Mouse (Mus musculus) heart, embryonic 16.5 days (tissue): ENCODE data around the gene Nectin4. TPM values are rescaled to one million over a fixed set of nuclear protein-coding genes. Genes with fewer than 3 reads are reported as not detected.

Experiments
- ATAC-seq: fragments of 200-750 bp; cut with Nextera tagmentation; replicated peaks from 2 replicates; pipeline ENCODE4 v1.8.0; 2017; ENCODE audit warnings: moderate number of reproducible peaks; ENCODE audit not compliant: insufficient read depth, low FRiP score; ENCODE audit errors: extremely low read depth
- H3K27ac ChIP-seq: fragments of 300-500 bp; sonication (generic); 2 replicates; pipeline ENCODE4 v1.5.1; 2014; ENCODE audit warnings: mild to moderate bottlenecking, low read length, control low read depth, moderate library complexity
- H3K27me3 ChIP-seq: fragments of 300-500 bp; sonication (generic); 2 replicates; pipeline ENCODE4 v1.6.1; 2014; ENCODE audit warnings: low read length, mixed read lengths; ENCODE audit not compliant: control insufficient read depth, insufficient read depth
- H3K36me3 ChIP-seq: fragments of 300-500 bp; sonication (generic); 2 replicates; pipeline ENCODE4 v1.6.1; 2014; ENCODE audit not compliant: control insufficient read depth, insufficient read depth
- H3K4me1 ChIP-seq: fragments of 300-500 bp; sonication (generic); 2 replicates; pipeline ENCODE4 v1.6.1; 2014; ENCODE audit warnings: low read length, mixed read lengths; ENCODE audit not compliant: control insufficient read depth, insufficient read depth
- H3K4me2 ChIP-seq: fragments of 300-500 bp; sonication (generic); 2 replicates; pipeline ENCODE4 v1.6.1; 2014; ENCODE audit warnings: low read depth, mild to moderate bottlenecking, control low read depth, low read length
- H3K4me3 ChIP-seq: fragments of 300-500 bp; sonication (generic); 2 replicates; pipeline ENCODE4 v1.5.1; 2014; ENCODE audit warnings: mild to moderate bottlenecking, control low read depth, low read length
- H3K9ac ChIP-seq: fragments of 300-500 bp; sonication (generic); 2 replicates; pipeline ENCODE4 v1.6.1; 2014; ENCODE audit warnings: low read length, control low read depth
- H3K9me3 ChIP-seq: fragments of 300-500 bp; sonication (generic); replicated peaks from 2 replicates; pipeline ENCODE4 v1.6.1; 2016; ENCODE audit warnings: low read length; ENCODE audit not compliant: control insufficient read depth
- WGBS: fragments of 180-500 bp; shearing (Covaris S2); extraction: QIAGEN DNeasy Blood & Tissue Kit; methylation state at CpG from one replicate; pipeline ENCODE4 v1.1.7; 2014; 5-methylcytosine and 5-hydroxymethylcytosine counted together
- polyA plus RNA-seq: library from polyadenylated mRNA; unstranded; fragments of >200 nt; fragmentation: Nextera tagmentation; extraction: Ambion mirVana; gene quantifications from 2 replicates; pipeline ENCODE4 v1.2.1, GENCODE M21; 2015

Gene Nectin4
- polyA plus RNA-seq, 1 experiment from 2014 or later, result 0.39 TPM

GRCm38 (mm10) chr1:171388376-171389102 is 18.6 kb downstream of the Nectin4 start, which contains the start of gene Arhgap30:
Arhgap30 (plus strand) TSS chr1:171388954.
- no peaks in the 10 kb centered on the region for H3K9me3 ChIP-seq
- no peaks in the 10 kb centered on the region for H3K27me3 ChIP-seq
- H3K4me2 ChIP-seq, result peak within 1 kb of the TSS; percentile 23
- H3K36me3 ChIP-seq, result no peaks in the 10 kb centered on the region
- 67% methylated on average over 15 of the region's 15 CpGs for WGBS
- peak within 1 kb of the TSS; percentile 43 for H3K4me3 ChIP-seq
- peak; percentile 73 for ATAC-seq
- no peaks in the 10 kb centered on the region for H3K4me1 ChIP-seq
- H3K27ac ChIP-seq, result peak within 1 kb of the TSS; percentile 61
- peak within 1 kb of the TSS; percentile 28 for H3K9ac ChIP-seq

- H3K4me3 ChIP-seq, result peak overlapping the region; percentile 43
- H3K27me3 ChIP-seq, result no peaks in the 10 kb centered on the region
- WGBS, result 75% methylated on average over 4 of the region's 4 CpGs
- peak; percentile 45; the same call in 1 of the 2 replicates for ATAC-seq
- no peaks in the 10 kb centered on the region for H3K36me3 ChIP-seq
- H3K4me2 ChIP-seq, result peak overlapping the region; percentile 23
- H3K4me1 ChIP-seq, result no peaks in the 10 kb centered on the region
- peak overlapping the region; percentile 7; the same call in 1 of the 2 replicates for H3K27ac ChIP-seq
- H3K9ac ChIP-seq, result no peak overlapping the region; the same call in 1 of the 2 replicates
- H3K9me3 ChIP-seq, result no peaks in the 10 kb centered on the region
Measured at GRCm38 (mm10) chr1:171390101-171390500, 20.2 kb downstream of the Nectin4 start.

- no peaks in the 10 kb centered on the region for H3K36me3 ChIP-seq
- no peaks in the 10 kb centered on the region for H3K9me3 ChIP-seq
- ATAC-seq, result no peak
- H3K27me3 ChIP-seq, result no peaks in the 10 kb centered on the region
- 72% methylated on average over 4 of the region's 4 CpGs for WGBS
- no peak overlapping the region for H3K27ac ChIP-seq
- H3K4me1 ChIP-seq, result no peaks in the 10 kb centered on the region
- H3K4me2 ChIP-seq, result no peak overlapping the region
- H3K9ac ChIP-seq, result no peak overlapping the region
- no peak overlapping the region for H3K4me3 ChIP-seq
Measured at GRCm38 (mm10) chr1:171401821-171402220, 31.9 kb downstream of the Nectin4 start.

- H3K9me3 ChIP-seq, result no peaks in the 10 kb centered on the region
- H3K27ac ChIP-seq, result no peak overlapping the region
- H3K27me3 ChIP-seq, result no peaks in the 10 kb centered on the region
- no peak for ATAC-seq
- no peaks in the 10 kb centered on the region for H3K36me3 ChIP-seq
- no peak overlapping the region for H3K4me2 ChIP-seq
- no peak overlapping the region for H3K4me3 ChIP-seq
- no peak overlapping the region for H3K9ac ChIP-seq
- 82% methylated on average over 9 of the region's 9 CpGs for WGBS
- H3K4me1 ChIP-seq, result no peaks in the 10 kb centered on the region
Measured at GRCm38 (mm10) chr1:171402991-171403390, 33.1 kb downstream of the Nectin4 start.

GRCm38 (mm10) chr1:171407263-171407662 is 37.4 kb downstream of the Nectin4 start:
- no peaks in the 10 kb centered on the region for H3K36me3 ChIP-seq
- no peak overlapping the region for H3K4me2 ChIP-seq
- H3K27ac ChIP-seq, result no peak overlapping the region
- peaks cover 5% of the 10 kb centered on the region; the same call in 1 of the 2 replicates for H3K27me3 ChIP-seq
- H3K4me1 ChIP-seq, result no peaks in the 10 kb centered on the region; the same call in 1 of the 2 replicates
- no peak overlapping the region for H3K4me3 ChIP-seq
- 67% methylated on average over 5 of the region's 5 CpGs for WGBS
- ATAC-seq, result no peak
- no peak overlapping the region for H3K9ac ChIP-seq
- no peaks in the 10 kb centered on the region for H3K9me3 ChIP-seq

GRCm38 (mm10) chr1:171410231-171410630 is 40.3 kb downstream of the Nectin4 start:
- peaks cover 2% of the 10 kb centered on the region; the same call in 1 of the 2 replicates for H3K36me3 ChIP-seq
- WGBS, result 89% methylated on average over 1 of the region's 1 CpGs
- no peak overlapping the region for H3K27ac ChIP-seq
- H3K27me3 ChIP-seq, result peaks cover 5% of the 10 kb centered on the region; the same call in 1 of the 2 replicates
- no peak overlapping the region for H3K9ac ChIP-seq
- no peak overlapping the region for H3K4me2 ChIP-seq
- H3K4me1 ChIP-seq, result peaks cover 11% of the 10 kb centered on the region
- H3K4me3 ChIP-seq, result no peak overlapping the region
- H3K9me3 ChIP-seq, result no peaks in the 10 kb centered on the region
- ATAC-seq, result no peak

- peak; percentile 96 for ATAC-seq
- WGBS, result under 1% methylated on average over 36 of the region's 36 CpGs
- Histone ChIP-seq H3K36me3 (peaks cover 7% of the 10 kb centered on the region), H3K4me2 (peak within 1 kb of the TSS; percentile 78), H3K4me3 (peak within 1 kb of the TSS; percentile 83), H3K9me3 (no peaks in the 10 kb centered on the region), H3K4me1 (peaks cover 11% of the 10 kb centered on the region), H3K9ac (peak within 1 kb of the TSS; percentile 99), H3K27ac (peak within 1 kb of the TSS; percentile 92), H3K27me3 (peaks cover 5% of the 10 kb centered on the region; the same call in 1 of the 2 replicates)
Measured at GRCm38 (mm10) chr1:171410947-171411484, 41.1 kb downstream of the Nectin4 start, which contains the start of gene Usf1. Usf1 (plus strand) TSS chr1:171411313.

- H3K9me3 ChIP-seq, result no peaks in the 10 kb centered on the region
- peaks cover 12% of the 10 kb centered on the region for H3K36me3 ChIP-seq
- peaks cover 11% of the 10 kb centered on the region for H3K4me1 ChIP-seq
- peaks cover 5% of the 10 kb centered on the region; the same call in 1 of the 2 replicates for H3K27me3 ChIP-seq
- H3K27ac ChIP-seq, result peak overlapping the region; percentile 92
- WGBS, result under 1% methylated on average over 39 of the region's 39 CpGs
- peak overlapping the region; percentile 78 for H3K4me2 ChIP-seq
- H3K4me3 ChIP-seq, result peak overlapping the region; percentile 83
- ATAC-seq, result peak; percentile 67
- peak overlapping the region; percentile 99 for H3K9ac ChIP-seq
Measured at GRCm38 (mm10) chr1:171411492-171411941, 41.6 kb downstream of the Nectin4 start.

GRCm38 (mm10) chr1:171412001-171412441 is 42.1 kb downstream of the Nectin4 start:
- H3K27me3 ChIP-seq, result peaks cover 5% of the 10 kb centered on the region; the same call in 1 of the 2 replicates
- H3K27ac ChIP-seq, result peak overlapping the region; percentile 92
- ATAC-seq, result 0 out of 2 replicates have a peak, but pooled peaks have one; percentile 23
- H3K4me3 ChIP-seq, result peak overlapping the region; percentile 83
- 1% methylated on average over 20 of the region's 20 CpGs for WGBS
- H3K36me3 ChIP-seq, result peaks cover 15% of the 10 kb centered on the region
- peak overlapping the region; percentile 99 for H3K9ac ChIP-seq
- H3K4me1 ChIP-seq, result peaks cover 11% of the 10 kb centered on the region
- peak overlapping the region; percentile 78 for H3K4me2 ChIP-seq
- no peaks in the 10 kb centered on the region for H3K9me3 ChIP-seq
